Mouse (Mus musculus): ENCODE measurements at regions not wholly inside any gene's neighbourhood (a gene's known extent, or its start where the extent isn't known, plus 50 kb on each side); places are given as distances from the start of the nearest gene placed in this dataset.

- Histone ChIP-seq H3K27me3 (replicated peaks; ENCODE audit: control insufficient read depth, insufficient read depth, low read length) (no peaks in the 10 kb centered on the region), H3K4me1 (ENCODE audit: control insufficient read depth, insufficient read depth, low read length) (no peaks in the 10 kb centered on the region), H3K9me3 (ENCODE audit: control insufficient read depth, low read length) (peaks cover 18% of the 10 kb centered on the region), H3K4me2 (ENCODE audit: low read depth, low read length) (no peak overlapping the region), H3K27ac (replicated peaks; ENCODE audit: low read depth, low read length) (no peak overlapping the region), H3K36me3 (ENCODE audit: control insufficient read depth, insufficient read depth, low read length) (no peaks in the 10 kb centered on the region), H3K4me3 (ENCODE audit: low read depth, low read length) (no peak overlapping the region), H3K9ac (ENCODE audit: low read depth, low read length) (no peak overlapping the region)
- no peak for DNase-seq (ENCODE audit: low spot score)
- 87% methylated on average over 11 of the region's 11 CpGs for WGBS
- no peak for ATAC-seq (ENCODE audit: low read depth)
Observed at GRCm38 (mm10) chr1:34930571-34930970, 80.8 kb downstream of the Plekhb2 start.

- no peak overlapping the region for H3K4me2 ChIP-seq (ENCODE audit: low read depth, low read length)
- H3K27ac ChIP-seq (replicated peaks; ENCODE audit: low read depth, low read length), result no peak overlapping the region
- no peak overlapping the region for H3K9ac ChIP-seq (ENCODE audit: low read depth, low read length)
- H3K36me3 ChIP-seq (ENCODE audit: control insufficient read depth, insufficient read depth, low read length), result no peaks in the 10 kb centered on the region
- ATAC-seq (ENCODE audit: low read depth), result no peak
- H3K27me3 ChIP-seq (replicated peaks; ENCODE audit: control insufficient read depth, insufficient read depth, low read length), result no peaks in the 10 kb centered on the region
- 86% methylated on average over 1 of the region's 1 CpGs for WGBS
- H3K4me3 ChIP-seq (ENCODE audit: low read depth, low read length), result no peak overlapping the region
- H3K9me3 ChIP-seq (ENCODE audit: control insufficient read depth, low read length), result no peaks in the 10 kb centered on the region
- H3K4me1 ChIP-seq (ENCODE audit: control insufficient read depth, insufficient read depth, low read length), result no peaks in the 10 kb centered on the region
- no peak for DNase-seq (ENCODE audit: low spot score)
Observed at GRCm38 (mm10) chr1:34943196-34943595, 93.4 kb downstream of the Plekhb2 start.

- 67% methylated on average over 19 of the region's 19 CpGs for WGBS
- Histone ChIP-seq H3K4me3 (ENCODE audit: low read depth, low read length) (no peak overlapping the region), H3K4me2 (ENCODE audit: low read depth, low read length) (no peak overlapping the region), H3K27me3 (replicated peaks; ENCODE audit: control insufficient read depth, insufficient read depth, low read length) (no peaks in the 10 kb centered on the region), H3K27ac (replicated peaks; ENCODE audit: low read depth, low read length) (no peak overlapping the region), H3K9me3 (ENCODE audit: control insufficient read depth, low read length) (peaks cover 6% of the 10 kb centered on the region; the same call in 1 of the 2 replicates), H3K4me1 (ENCODE audit: control insufficient read depth, insufficient read depth, low read length) (no peaks in the 10 kb centered on the region), H3K9ac (ENCODE audit: low read depth, low read length) (no peak overlapping the region), H3K36me3 (ENCODE audit: control insufficient read depth, insufficient read depth, low read length) (no peaks in the 10 kb centered on the region)
- DNase-seq (ENCODE audit: low spot score) (peak; percentile 6), ATAC-seq (ENCODE audit: low read depth) (no peak)
Observed at GRCm38 (mm10) chr1:34961633-34962507, 112.1 kb downstream of the Plekhb2 start.

- 77% methylated on average over 6 of the region's 6 CpGs for WGBS
- no peak overlapping the region for H3K4me2 ChIP-seq (ENCODE audit: low read depth, low read length)
- no peaks in the 10 kb centered on the region for H3K36me3 ChIP-seq (ENCODE audit: control insufficient read depth, insufficient read depth, low read length)
- no peak overlapping the region for H3K4me3 ChIP-seq (ENCODE audit: low read depth, low read length)
- H3K9me3 ChIP-seq (ENCODE audit: control insufficient read depth, low read length), result peaks cover 6% of the 10 kb centered on the region; the same call in 1 of the 2 replicates
- no peak overlapping the region for H3K27ac ChIP-seq (replicated peaks; ENCODE audit: low read depth, low read length)
- no peak for DNase-seq (ENCODE audit: low spot score)
- H3K9ac ChIP-seq (ENCODE audit: low read depth, low read length), result no peak overlapping the region
- H3K4me1 ChIP-seq (ENCODE audit: control insufficient read depth, insufficient read depth, low read length), result no peaks in the 10 kb centered on the region
- no peak for ATAC-seq (ENCODE audit: low read depth)
- no peaks in the 10 kb centered on the region for H3K27me3 ChIP-seq (replicated peaks; ENCODE audit: control insufficient read depth, insufficient read depth, low read length)
Observed at GRCm38 (mm10) chr1:34962508-34962885, 112.7 kb downstream of the Plekhb2 start.

- ATAC-seq (ENCODE audit: low read depth), result no peak
- no peak overlapping the region for H3K27ac ChIP-seq (replicated peaks; ENCODE audit: low read depth, low read length)
- WGBS, result 72% methylated on average over 6 of the region's 6 CpGs
Observed at GRCm38 (mm10) chr1:34974801-34975200, 125.0 kb downstream of the Plekhb2 start.

GRCm38 (mm10) chr1:34978156-34978555 is 128.4 kb downstream of the Plekhb2 start:
- no peaks in the 10 kb centered on the region for H3K36me3 ChIP-seq (ENCODE audit: control insufficient read depth, insufficient read depth, low read length)
- DNase-seq (ENCODE audit: low spot score) (no peak), ATAC-seq (ENCODE audit: low read depth) (no peak)
- 91% methylated on average over 10 of the region's 10 CpGs for WGBS
- H3K4me2 ChIP-seq (ENCODE audit: low read depth, low read length), result no peak overlapping the region
- H3K27me3 ChIP-seq (replicated peaks; ENCODE audit: control insufficient read depth, insufficient read depth, low read length), result no peaks in the 10 kb centered on the region
- no peaks in the 10 kb centered on the region for H3K4me1 ChIP-seq (ENCODE audit: control insufficient read depth, insufficient read depth, low read length)
- H3K9me3 ChIP-seq (ENCODE audit: control insufficient read depth, low read length), result no peaks in the 10 kb centered on the region
- no peak overlapping the region for H3K27ac ChIP-seq (replicated peaks; ENCODE audit: low read depth, low read length)
- no peak overlapping the region for H3K4me3 ChIP-seq (ENCODE audit: low read depth, low read length)
- no peak overlapping the region for H3K9ac ChIP-seq (ENCODE audit: low read depth, low read length)

More at GRCm38 (mm10) chr1:34974801-34975200, 125.0 kb downstream of the Plekhb2 start:
- Histone ChIP-seq H3K9me3 (ENCODE audit: control insufficient read depth, low read length) (no peaks in the 10 kb centered on the region), H3K27me3 (replicated peaks; ENCODE audit: control insufficient read depth, insufficient read depth, low read length) (no peaks in the 10 kb centered on the region), H3K4me2 (ENCODE audit: low read depth, low read length) (no peak overlapping the region), H3K4me1 (ENCODE audit: control insufficient read depth, insufficient read depth, low read length) (no peaks in the 10 kb centered on the region), H3K9ac (ENCODE audit: low read depth, low read length) (no peak overlapping the region), H3K36me3 (ENCODE audit: control insufficient read depth, insufficient read depth, low read length) (no peaks in the 10 kb centered on the region), H3K4me3 (ENCODE audit: low read depth, low read length) (no peak overlapping the region)
- no peak for DNase-seq (ENCODE audit: low spot score)

- no peak overlapping the region for H3K27ac ChIP-seq (replicated peaks; ENCODE audit: low read depth, low read length)
- H3K9me3 ChIP-seq (ENCODE audit: control insufficient read depth, low read length), result no peaks in the 10 kb centered on the region
- no peaks in the 10 kb centered on the region for H3K4me1 ChIP-seq (ENCODE audit: control insufficient read depth, insufficient read depth, low read length)
- no peak for ATAC-seq (ENCODE audit: low read depth)
- H3K36me3 ChIP-seq (ENCODE audit: control insufficient read depth, insufficient read depth, low read length), result no peaks in the 10 kb centered on the region
- WGBS, result 69% methylated on average over 3 of the region's 3 CpGs
- H3K9ac ChIP-seq (ENCODE audit: low read depth, low read length), result no peak overlapping the region
- no peak overlapping the region for H3K4me2 ChIP-seq (ENCODE audit: low read depth, low read length)
- H3K4me3 ChIP-seq (ENCODE audit: low read depth, low read length), result no peak overlapping the region
- H3K27me3 ChIP-seq (replicated peaks; ENCODE audit: control insufficient read depth, insufficient read depth, low read length), result no peaks in the 10 kb centered on the region
- no peak for DNase-seq (ENCODE audit: low spot score)
Observed at GRCm38 (mm10) chr1:34979350-34979749, 129.6 kb downstream of the Plekhb2 start.

- no peak for ATAC-seq (ENCODE audit: low read depth)
- DNase-seq (ENCODE audit: low spot score), result no peak
Observed at GRCm38 (mm10) chr1:34981934-34982333, 132.2 kb downstream of the Plekhb2 start.

GRCm38 (mm10) chr1:34982966-34983365 is 133.2 kb downstream of the Plekhb2 start:
- DNase-seq (ENCODE audit: low spot score) (peak; percentile 22), ATAC-seq (ENCODE audit: low read depth) (no peak)
- Histone ChIP-seq H3K27ac (replicated peaks; ENCODE audit: low read depth, low read length) (no peak overlapping the region), H3K9ac (ENCODE audit: low read depth, low read length) (no peak overlapping the region), H3K4me3 (ENCODE audit: low read depth, low read length) (no peak overlapping the region), H3K9me3 (ENCODE audit: control insufficient read depth, low read length) (no peaks in the 10 kb centered on the region), H3K4me2 (ENCODE audit: low read depth, low read length) (no peak overlapping the region), H3K27me3 (replicated peaks; ENCODE audit: control insufficient read depth, insufficient read depth, low read length) (no peaks in the 10 kb centered on the region), H3K4me1 (ENCODE audit: control insufficient read depth, insufficient read depth, low read length) (no peaks in the 10 kb centered on the region), H3K36me3 (ENCODE audit: control insufficient read depth, insufficient read depth, low read length) (no peaks in the 10 kb centered on the region)
- WGBS, result 63% methylated on average over 2 of the region's 2 CpGs

More at GRCm38 (mm10) chr1:34981934-34982333, 132.2 kb downstream of the Plekhb2 start:
- Histone ChIP-seq H3K9ac (ENCODE audit: low read depth, low read length) (no peak overlapping the region), H3K27me3 (replicated peaks; ENCODE audit: control insufficient read depth, insufficient read depth, low read length) (no peaks in the 10 kb centered on the region), H3K36me3 (ENCODE audit: control insufficient read depth, insufficient read depth, low read length) (no peaks in the 10 kb centered on the region), H3K27ac (replicated peaks; ENCODE audit: low read depth, low read length) (no peak overlapping the region), H3K4me2 (ENCODE audit: low read depth, low read length) (no peak overlapping the region), H3K4me1 (ENCODE audit: control insufficient read depth, insufficient read depth, low read length) (no peaks in the 10 kb centered on the region), H3K4me3 (ENCODE audit: low read depth, low read length) (no peak overlapping the region), H3K9me3 (ENCODE audit: control insufficient read depth, low read length) (no peaks in the 10 kb centered on the region)
- WGBS, result 80% methylated on average over 2 of the region's 2 CpGs
